Mouse (Mus musculus): ENCODE measurements around the gene Tmem82.
"Not testable (repeated sequence)": the region's sequence is repeated elsewhere in the genome, so short reads cannot be mapped to it uniquely, and the experiment has no call there.

Tmem82 gene

GRCm38 (mm10) chr4:141578833-141579232 is 39.6 kb downstream of the Tmem82 start:
- no peak for DNase-seq (ENCODE audit: extremely low read depth, low read depth, low spot score)

GRCm38 (mm10) chr4:141576877-141577276 is 41.6 kb downstream of the Tmem82 start:
- DNase-seq (ENCODE audit: extremely low read depth, low read depth, low spot score), result no peak

GRCm38 (mm10) chr4:141576404-141576803 is 42.0 kb downstream of the Tmem82 start:
- DNase-seq (ENCODE audit: extremely low read depth, low read depth, low spot score), result no peak

GRCm38 (mm10) chr4:141574789-141575702 is 43.4 kb downstream of the Tmem82 start:
- no peak for DNase-seq (ENCODE audit: extremely low read depth, low read depth, low spot score)

- DNase-seq (ENCODE audit: extremely low read depth, low read depth, low spot score), result no peak
These were observed 45.0 kb downstream of the Tmem82 start for GRCm38 (mm10) chr4:141573359-141573966.

- no peak for DNase-seq (ENCODE audit: extremely low read depth, low read depth, low spot score)
These were observed 45.6 kb downstream of the Tmem82 start for GRCm38 (mm10) chr4:141572668-141573358.

- DNase-seq (ENCODE audit: extremely low read depth, low read depth, low spot score), result no peak
These were observed 46.5 kb downstream of the Tmem82 start for GRCm38 (mm10) chr4:141571934-141572333.

GRCm38 (mm10) chr4:141571337-141571739 is 47.1 kb downstream of the Tmem82 start:
- DNase-seq (ENCODE audit: extremely low read depth, low read depth, low spot score), result no peak

GRCm38 (mm10) chr4:141570821-141571220 is 47.6 kb downstream of the Tmem82 start:
- no peak for DNase-seq (ENCODE audit: extremely low read depth, low read depth, low spot score)

- DNase-seq (ENCODE audit: extremely low read depth, low read depth, low spot score), result no peak
These were observed 48.4 kb downstream of the Tmem82 start for GRCm38 (mm10) chr4:141570004-141570403.

- no peak for DNase-seq (ENCODE audit: extremely low read depth, low read depth, low spot score)
These were observed 49.5 kb downstream of the Tmem82 start for GRCm38 (mm10) chr4:141568966-141569365.

GRCm38 (mm10) chr4:141567174-141567573 is 51.3 kb downstream of the Tmem82 start:
- not testable (repeated sequence) for DNase-seq (ENCODE audit: extremely low read depth, low read depth, low spot score)

- DNase-seq (ENCODE audit: extremely low read depth, low read depth, low spot score), result no peak
These were observed 52.2 kb downstream of the Tmem82 start for GRCm38 (mm10) chr4:141566187-141566586.

- DNase-seq (ENCODE audit: extremely low read depth, low read depth, low spot score), result no peak
These were observed 53.1 kb downstream of the Tmem82 start for GRCm38 (mm10) chr4:141565325-141565724.

- no peak for DNase-seq (ENCODE audit: extremely low read depth, low read depth, low spot score)
These were observed 53.8 kb downstream of the Tmem82 start for GRCm38 (mm10) chr4:141564660-141565059.

GRCm38 (mm10) chr4:141564209-141564608 is 54.2 kb downstream of the Tmem82 start:
- DNase-seq (ENCODE audit: extremely low read depth, low read depth, low spot score), result no peak

All from fat pad, adult 2 months (tissue).